Mouse (Mus musculus): ENCODE results near the gene Ccser1.

DNA sequence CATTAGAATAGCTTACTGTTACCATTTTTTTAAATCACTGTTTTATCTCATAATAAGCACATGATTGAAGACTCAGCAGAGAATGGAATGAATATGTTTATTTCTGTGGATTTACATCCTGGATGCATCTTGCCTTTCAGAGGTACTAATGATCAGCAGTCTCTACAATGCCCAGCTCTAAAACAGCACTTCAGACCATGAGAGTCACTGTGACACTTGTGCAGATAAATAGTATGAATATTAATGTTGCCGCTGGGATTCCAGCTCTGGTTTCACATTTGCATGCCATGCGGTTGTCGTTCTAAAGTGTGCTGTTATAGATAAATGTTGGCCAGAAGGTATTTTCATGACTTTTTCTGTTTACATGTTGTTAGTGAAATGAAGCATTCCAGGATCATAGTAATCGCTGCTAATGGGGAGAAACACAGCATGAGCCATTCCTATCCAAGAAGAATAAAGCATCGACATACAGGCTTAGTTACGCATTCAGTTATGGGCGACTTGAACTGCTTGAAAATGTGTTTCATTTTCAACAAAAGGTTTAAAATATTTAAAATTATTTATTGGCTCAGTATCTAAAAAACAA is 363.4 kb downstream of the Ccser1 start:
- no peak for TF ChIP-seq CTCF (IDR thresholded peaks at IDR 0.05; ENCODE audit: borderline replicate concordance, extremely low read depth, insufficient read depth, insufficient read length)
- no peak for TF ChIP-seq POLR2A (IDR thresholded peaks at IDR 0.05; ENCODE audit: borderline replicate concordance, extremely low read depth, insufficient read depth, insufficient read length, poor library complexity, severe bottlenecking)

Measured in brain, embryonic 14.5 days (tissue).